11 mouse cellular contexts compared by ENCODE assay signal in genomic region chr6:53698128-53698749, GRCm38 (mm10).
A peak's percentile ranks its signal among the peaks of the same experiment; 100 is the strongest.
DNase-seq lines count a peak whose midpoint lies in the region; ATAC-seq and TF ChIP-seq lines count a peak whose summit lies in the region.
"Had no signal": no experiment of that assay in that cellular context is flagged by ENCODE, and none has a peak within 500 bp of the region (broad histone marks: within the 10 kb centered on the region; RNA-seq: fewer than 3 reads in every experiment).

No protein-coding gene starts in this region.

- no peak for TF ChIP-seq CTCF in layer of hippocampus, adult 2 months (conservative IDR thresholded peaks at IDR 0.05)

- in situ Hi-C loops in ES-E14 (cut with MboI; ENCODE audit: low sequenced_read_pairs in 2 of 2, unreplicated experiment in 2 of 2) = no loop called here

- H3K9ac ChIP-seq in ES-E14 (ENCODE audit: insufficient read depth, low read depth, low read length, poor library complexity, severe bottlenecking) = no peak overlapping the region
- H3K9ac ChIP-seq in forebrain, embryonic 13.5 days = no peak overlapping the region
- H3K9ac ChIP-seq in midbrain, embryonic 13.5 days (replicated peaks) = 0 out of 2 replicates have a peak overlapping the region, but pooled peaks have one; percentile 17

- no peak overlapping the region for H3K27ac ChIP-seq in heart, embryonic 10.5 days
- H3K27ac ChIP-seq in ES-E14 (ENCODE audit: insufficient read depth, low read depth, low read length, poor library complexity, severe bottlenecking) = no peak overlapping the region
- H3K27ac ChIP-seq in forebrain, embryonic 13.5 days = no peak overlapping the region
- H3K27ac ChIP-seq in midbrain, embryonic 13.5 days = no peak overlapping the region; the same call in 1 of the 2 replicates
- no peak overlapping the region for H3K27ac ChIP-seq in layer of hippocampus, adult 2 months
- H3K27ac ChIP-seq: kidney, postnatal 0 days had no signal

- ATAC-seq in forebrain, embryonic 13.5 days = peak; percentile 89
- peak; percentile 92 for ATAC-seq in midbrain, embryonic 13.5 days

- 0 out of 2 replicates have a peak, but pooled peaks cover 5% of the 10 kb centered on the region for H3K4me1 ChIP-seq in heart, embryonic 10.5 days
- peaks cover 0 to 4% of the 10 kb centered on the region in 2 experiments; a peak in 1 of 4 replicates for H3K4me1 ChIP-seq in ES-E14 (ENCODE audit: control insufficient read depth in 2 of 2, insufficient read depth in 2 of 2, low read length in 2 of 2, poor library complexity in 1 of 2)
- peaks cover 37% of the 10 kb centered on the region for H3K4me1 ChIP-seq in forebrain, embryonic 13.5 days
- H3K4me1 ChIP-seq in midbrain, embryonic 13.5 days (replicated peaks) = peaks cover 21% of the 10 kb centered on the region

- H3K36me3 ChIP-seq in heart, embryonic 10.5 days = no peaks in the 10 kb centered on the region; the same call in 1 of the 2 replicates
- no peaks in the 10 kb centered on the region for H3K36me3 ChIP-seq in ES-E14 (ENCODE audit: control insufficient read depth, insufficient read depth, low read length, poor library complexity, severe bottlenecking)
- no peaks in the 10 kb centered on the region for H3K36me3 ChIP-seq in forebrain, embryonic 13.5 days (ENCODE audit: poor library complexity, severe bottlenecking)
- no peaks in the 10 kb centered on the region for H3K36me3 ChIP-seq in midbrain, embryonic 13.5 days

- H3K9me3 ChIP-seq in heart, embryonic 10.5 days = no peaks in the 10 kb centered on the region
- H3K9me3 ChIP-seq in ES-E14 (ENCODE audit: control insufficient read depth, insufficient read depth, low read depth, low read length) = no peaks in the 10 kb centered on the region
- H3K9me3 ChIP-seq in forebrain, embryonic 13.5 days (replicated peaks) = no peaks in the 10 kb centered on the region
- no peaks in the 10 kb centered on the region for H3K9me3 ChIP-seq in midbrain, embryonic 13.5 days

- H3K4me2 ChIP-seq in forebrain, embryonic 13.5 days = peak overlapping the region; percentile 45
- H3K4me2 ChIP-seq in midbrain, embryonic 13.5 days (replicated peaks) = peak overlapping the region; percentile 48

- DNase-seq in heart, embryonic 10.5 days (ENCODE audit: low spot score) = no peak
- no peak for DNase-seq in heart, postnatal 10 days
- DNase-seq in ES-E14 (ENCODE audit: low read depth, low spot score) = peak; percentile 29
- no peak for DNase-seq in layer of hippocampus, adult 2 months (ENCODE audit: low spot score in 2 of 2)
- no peak for DNase-seq in adrenal gland, postnatal 14 days
- no peak for DNase-seq in cerebellum, adult 9-10 months
- DNase-seq: adrenal gland, postnatal 25 days; lung, postnatal 14 days had no signal

- H3K27me3 ChIP-seq in heart, embryonic 10.5 days (ENCODE audit: insufficient read depth, poor library complexity, severe bottlenecking) = no peaks in the 10 kb centered on the region
- H3K27me3 ChIP-seq in forebrain, embryonic 13.5 days = no peaks in the 10 kb centered on the region
- no peaks in the 10 kb centered on the region for H3K27me3 ChIP-seq in midbrain, embryonic 13.5 days

- peak overlapping the region; percentile 35 for H3K4me3 ChIP-seq in heart, embryonic 10.5 days
- H3K4me3 ChIP-seq in ES-E14 (ENCODE audit: insufficient read depth in 1 of 2, low read depth in 1 of 2, low read length in 2 of 2, poor library complexity in 1 of 2, severe bottlenecking in 1 of 2) = no peak overlapping the region
- no peak overlapping the region for H3K4me3 ChIP-seq in forebrain, embryonic 13.5 days
- peak overlapping the region; percentile 18 for H3K4me3 ChIP-seq in midbrain, embryonic 13.5 days (replicated peaks)
- no peak overlapping the region for H3K4me3 ChIP-seq in layer of hippocampus, adult 2 months

- intact Hi-C loops in heart, postnatal 10 days (cut with DNase I) = no loop called here

- WGBS in heart, embryonic 10.5 days = 15% methylated on average over 15 of the region's 15 CpGs
- 3% methylated on average over 15 of the region's 15 CpGs for WGBS in forebrain, embryonic 13.5 days
- 3% methylated on average over 15 of the region's 15 CpGs for WGBS in midbrain, embryonic 13.5 days

TF ChIP-seq in ES-E14, 5 proteins besides CTCF, POLR2A, EP300 and RAD21:
- TF ChIP-seq MAFK (IDR thresholded peaks at IDR 0.05; ENCODE audit: insufficient read depth, low read depth, low read length) = no peak
TF ChIP-seq in ES-E14: peak in this region for 0.

Comparison
In these comparisons a context has a peak if more than half of its experiments do, and no peak if none do; other contexts are left out.
1. H3K4me3 ChIP-seq: peak in heart, embryonic 10.5 days (single experiment) and midbrain, embryonic 13.5 days (single experiment); none in ES-E14 (0 of 2), forebrain, embryonic 13.5 days (single experiment) and layer of hippocampus, adult 2 months (single experiment).